19 mouse cellular contexts compared by ENCODE assay signal in the genomic region with DNA sequence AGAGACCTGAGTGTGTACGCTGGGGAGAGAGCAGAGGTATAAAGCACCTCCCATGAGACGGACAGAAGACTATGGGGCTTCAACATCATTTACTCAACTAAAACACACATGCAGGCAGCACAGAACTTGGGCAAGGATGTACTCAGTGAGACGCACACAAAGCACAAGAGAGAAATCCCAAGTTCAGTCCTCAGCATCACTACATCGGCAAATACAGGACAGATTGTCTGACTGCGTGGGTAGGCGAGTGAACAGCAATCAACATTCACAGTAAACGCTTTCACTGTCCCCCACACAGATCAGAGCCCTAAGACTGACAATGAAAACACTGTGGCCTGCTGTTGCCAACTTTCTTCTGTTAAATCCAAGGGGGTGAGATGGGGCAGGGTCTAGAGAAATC.
DNase-seq lines count a peak whose midpoint lies in the region.
"Had no signal": no experiment of that assay in that cellular context is flagged by ENCODE, and none has a peak within 500 bp of the region (broad histone marks: within the 10 kb centered on the region; RNA-seq: fewer than 3 reads in every experiment).

No protein-coding gene starts in this region.

- intact Hi-C loops in left cerebral cortex, postnatal 25 days (cut with DNase I): no loop called here
- intact Hi-C loops in left cerebral cortex, postnatal 36 days (cut with DNase I): no loop called here

- peak; percentile 56 for DNase-seq in layer of hippocampus, adult 11-12 months (ENCODE audit: low spot score)
- no peak for DNase-seq in layer of hippocampus, postnatal 10 days (ENCODE audit: low spot score in 2 of 2)
- peak; percentile 26 to 29 for DNase-seq in left cerebral cortex, postnatal 25 days (ENCODE audit: low spot score in 2 of 2)
- DNase-seq in left cerebral cortex, postnatal 36 days (ENCODE audit: low spot score in 2 of 2): no peak
- peak; percentile 60 for DNase-seq in brain, adult 2 months (ENCODE audit: low read depth, low spot score)
- peak; percentile 83 for DNase-seq in layer of hippocampus, adult 9-11 months
- DNase-seq in urinary bladder, adult 18-20 months (ENCODE audit: low spot score in 2 of 2): no peak
- DNase-seq: adrenal gland, adult 2 months; adrenal gland, postnatal 14 days; B cell, adult 2 months; cerebellum, adult 11-12 months; cerebellum, adult 8-10 months; cerebellum, postnatal 10 days; cerebellum, postnatal 36 days; embryo, embryonic 11 days; gastrocnemius, postnatal 25 days; heart, adult 18-20 months; heart, postnatal 10 days; heart, postnatal 36 days had no signal

Comparison
In these comparisons a context has a peak if more than half of its experiments do, and no peak if none do; other contexts are left out.
1. DNase-seq: peak in layer of hippocampus, adult 11-12 months (single experiment), left cerebral cortex, postnatal 25 days (2 of 2), brain, adult 2 months (single experiment) and layer of hippocampus, adult 9-11 months (single experiment); none in layer of hippocampus, postnatal 10 days (0 of 2), left cerebral cortex, postnatal 36 days (0 of 2) and urinary bladder, adult 18-20 months (0 of 2).